Mouse (Mus musculus) G1E (cell line): ENCODE results near the gene Cdkl5.

Experiments
- CTCF ChIP-seq: IDR thresholded peaks from 2 replicates; pipeline ENCODE4 v1.5.1; 2012; ENCODE audit warnings: low read depth, low read length, inconsistent platforms, mixed read lengths
- POLR2AphosphoS5 ChIP-seq: IDR thresholded peaks from 2 replicates; pipeline ENCODE4 v1.6.1; 2012; ENCODE audit warnings: low read depth, low read length, inconsistent platforms; ENCODE audit not compliant: insufficient replicate concordance

- TF ChIP-seq CTCF (no peak), POLR2AphosphoS5 (no peak)
Observed at GRCm38 (mm10) chrX:160766233-160766616, 228.3 kb downstream of the Cdkl5 start.
